Mouse (Mus musculus) liver, embryonic 15.5 days (tissue): Measurements from ENCODE around the gene Nos2. TPM values are rescaled to one million over a fixed set of nuclear protein-coding genes. Genes with fewer than 3 reads are reported as not detected.
"Not testable (repeated sequence)": the region's sequence is repeated elsewhere in the genome, so short reads cannot be mapped to it uniquely, and the experiment has no call there.

ENCODE experiments used
- ATAC-seq: fragments of 200-750 bp; cut with Nextera tagmentation; 2 replicates; pipeline ENCODE4 v1.8.0; 2017; ENCODE audit warnings: moderate number of reproducible peaks, mild to moderate bottlenecking, moderate library complexity; ENCODE audit not compliant: insufficient read depth
- H3K27ac ChIP-seq: fragments of 300-500 bp; sonication (generic); replicated peaks from 2 replicates; pipeline ENCODE4 v1.5.1; 2015; ENCODE audit warnings: mild to moderate bottlenecking, inconsistent platforms
- H3K27me3 ChIP-seq: fragments of 300-500 bp; sonication (generic); 2 replicates; pipeline ENCODE4 v1.6.1; 2015; ENCODE audit warnings: mild to moderate bottlenecking, inconsistent platforms
- H3K36me3 ChIP-seq: fragments of 300-500 bp; sonication (generic); replicated peaks from 2 replicates; pipeline ENCODE4 v1.6.1; 2015; ENCODE audit warnings: moderate library complexity, mild to moderate bottlenecking, inconsistent platforms
- H3K4me1 ChIP-seq: fragments of 300-500 bp; sonication (generic); replicated peaks from 2 replicates; pipeline ENCODE4 v1.6.1; 2015; ENCODE audit warnings: inconsistent platforms
- H3K4me2 ChIP-seq: fragments of 300-500 bp; sonication (generic); 2 replicates; pipeline ENCODE4 v1.6.1; 2015; ENCODE audit warnings: moderate library complexity, mild to moderate bottlenecking, inconsistent platforms
- H3K4me3 ChIP-seq: fragments of 300-500 bp; sonication (generic); replicated peaks from 2 replicates; pipeline ENCODE4 v1.5.1; 2015; ENCODE audit warnings: mild to moderate bottlenecking, inconsistent platforms
- H3K9ac ChIP-seq: fragments of 300-500 bp; sonication (generic); 2 replicates; pipeline ENCODE4 v1.6.1; 2015; ENCODE audit warnings: moderate library complexity, mild to moderate bottlenecking, inconsistent platforms
- H3K9me3 ChIP-seq: fragments of 300-500 bp; sonication (generic); replicated peaks from 2 replicates; pipeline ENCODE4 v1.6.1; 2016; ENCODE audit warnings: inconsistent platforms
- WGBS: fragments of 180-500 bp; shearing (Covaris S2); methylation state at CpG from one replicate; pipeline ENCODE4 v1.1.7; 2015; ENCODE audit warnings: mixed read lengths; ENCODE audit not compliant: insufficient replicate concordance; 5-methylcytosine and 5-hydroxymethylcytosine counted together
- polyA plus RNA-seq: library from polyadenylated mRNA; unstranded; fragments of >200 nt; fragmentation: Nextera tagmentation; extraction: Ambion mirVana; gene quantifications from 2 replicates; pipeline ENCODE4 v1.2.1, GENCODE M21; 2015

The Nos2 gene
- polyA plus RNA-seq, 1 experiment from 2014 or later: 0.03 TPM

DNA sequence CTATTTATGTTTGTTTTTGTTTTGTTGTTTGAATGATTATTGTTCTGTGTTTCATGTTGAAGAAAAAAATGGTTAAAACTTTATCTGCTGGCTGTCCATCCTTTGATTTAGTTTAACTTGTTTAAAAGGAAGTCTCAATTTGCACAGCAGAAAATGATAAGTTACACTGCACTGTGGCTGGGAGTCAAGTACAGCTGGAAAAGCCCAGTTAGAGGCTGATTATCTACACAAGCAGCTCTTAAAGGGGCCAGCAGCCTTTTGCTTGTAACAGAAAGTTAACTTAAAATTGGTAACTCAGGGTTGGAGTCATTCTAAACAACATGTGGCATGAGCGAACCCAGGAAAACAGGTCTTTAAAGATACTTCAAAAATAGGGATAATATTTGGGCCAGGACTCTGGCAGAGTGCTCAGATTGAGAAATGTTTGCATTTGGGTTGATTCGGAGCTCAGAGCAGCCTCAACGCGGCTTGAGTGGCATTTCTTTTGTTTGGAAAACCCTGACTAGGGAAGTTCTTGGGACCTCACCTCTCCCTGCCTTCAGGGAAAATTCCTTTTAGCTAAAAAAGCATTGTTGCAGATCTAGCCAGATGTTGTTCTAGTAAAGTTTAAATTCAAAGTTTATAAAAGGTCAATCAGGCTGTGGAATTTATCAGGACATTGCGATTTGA is 70.4 kb downstream of the Nos2 start:
- not testable (repeated sequence) for H3K9ac ChIP-seq, H3K4me3 ChIP-seq
- WGBS: 69% methylated on average over 5 of the region's 5 CpGs

GRCm38 (mm10) chr11:78999118-78999517 is 78.5 kb downstream of the Nos2 start:
- no peaks in the 10 kb centered on the region for H3K9me3 ChIP-seq
- H3K27me3 ChIP-seq: no peaks in the 10 kb centered on the region
- no peak overlapping the region for H3K4me2 ChIP-seq
- no peak overlapping the region for H3K9ac ChIP-seq
- WGBS: 42% methylated on average over 6 of the region's 6 CpGs
- H3K36me3 ChIP-seq: no peaks in the 10 kb centered on the region
- H3K4me1 ChIP-seq: peaks cover 23% of the 10 kb centered on the region
- ATAC-seq: no peak
- no peak overlapping the region for H3K27ac ChIP-seq
- no peak overlapping the region for H3K4me3 ChIP-seq

More for the DNA sequence above, 70.4 kb downstream of the Nos2 start:
- H3K36me3 ChIP-seq, H3K4me1 ChIP-seq, H3K27ac ChIP-seq, H3K9me3 ChIP-seq, ATAC-seq, H3K27me3 ChIP-seq, H3K4me2 ChIP-seq: not testable (repeated sequence)

GRCm38 (mm10) chr11:79001871-79002270 is 81.3 kb downstream of the Nos2 start:
- WGBS: 60% methylated on average over 4 of the region's 4 CpGs
- H3K4me2 ChIP-seq: no peak overlapping the region
- H3K9me3 ChIP-seq: no peaks in the 10 kb centered on the region
- H3K9ac ChIP-seq: no peak overlapping the region
- H3K4me1 ChIP-seq: peaks cover 39% of the 10 kb centered on the region
- H3K27ac ChIP-seq: no peak overlapping the region
- no peak overlapping the region for H3K4me3 ChIP-seq
- H3K27me3 ChIP-seq: no peaks in the 10 kb centered on the region
- no peaks in the 10 kb centered on the region for H3K36me3 ChIP-seq
- no peak for ATAC-seq

DNA sequence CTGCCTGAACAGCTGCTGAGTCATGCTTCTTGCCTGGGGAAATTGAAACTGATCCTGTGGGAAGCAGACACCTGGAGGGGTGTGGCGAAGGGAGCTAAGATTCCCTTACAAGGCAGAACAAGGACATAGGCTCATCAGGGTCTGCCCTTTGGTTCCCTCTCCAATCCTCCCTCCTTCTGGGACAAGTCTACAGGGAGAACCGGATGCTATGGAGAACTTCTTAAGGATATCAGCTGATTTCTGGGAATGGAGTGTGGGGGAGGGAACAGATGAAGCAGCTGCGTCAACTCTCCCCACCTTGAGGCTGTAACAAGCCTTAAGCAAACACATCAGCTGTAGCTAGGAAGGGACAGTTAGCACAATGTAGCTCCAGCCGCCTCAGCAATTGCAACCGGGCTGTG is 82.0 kb downstream of the Nos2 start:
- H3K27ac ChIP-seq: peak overlapping the region; percentile 65
- peaks cover 39% of the 10 kb centered on the region for H3K4me1 ChIP-seq
- ATAC-seq: no peak
- H3K36me3 ChIP-seq: no peaks in the 10 kb centered on the region
- H3K27me3 ChIP-seq: no peaks in the 10 kb centered on the region
- H3K4me2 ChIP-seq: no peak overlapping the region
- WGBS: 26% methylated on average over 5 of the region's 5 CpGs
- no peaks in the 10 kb centered on the region for H3K9me3 ChIP-seq
- H3K9ac ChIP-seq: no peak overlapping the region
- no peak overlapping the region for H3K4me3 ChIP-seq

DNA sequence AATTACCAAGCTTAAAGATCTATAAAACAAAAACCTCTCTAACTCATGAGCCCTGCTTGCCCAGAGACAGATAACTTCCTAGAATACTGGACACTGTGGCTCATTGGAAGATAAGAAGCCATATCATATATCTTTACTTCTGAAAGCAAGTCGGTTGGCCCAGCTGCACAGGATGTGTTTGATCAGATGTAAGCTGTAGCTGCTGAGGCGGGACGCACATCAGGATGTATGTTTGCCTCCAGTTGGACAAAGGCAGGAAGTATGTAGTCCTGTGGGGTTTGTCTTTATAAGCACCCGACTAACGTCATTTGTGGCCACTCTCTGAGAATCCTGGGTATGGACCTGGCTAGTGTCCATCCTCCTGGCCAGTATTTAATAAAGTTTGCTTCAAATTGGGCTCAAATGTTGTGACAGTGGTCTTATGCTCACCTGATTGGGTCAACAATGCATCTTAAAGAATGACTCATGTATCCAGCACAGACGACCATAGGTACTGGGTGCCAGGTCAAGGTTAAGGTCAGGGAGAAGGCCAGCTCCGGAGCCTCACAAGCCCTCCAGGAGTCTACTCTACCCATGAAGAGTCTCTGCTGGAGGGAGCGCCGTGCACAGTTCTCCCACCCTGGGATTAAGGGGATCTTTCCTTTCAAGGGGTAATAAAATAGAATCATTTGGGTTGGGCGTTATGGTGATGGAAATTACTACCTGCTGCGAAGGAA is 82.6 kb downstream of the Nos2 start:
- no peak overlapping the region for H3K4me2 ChIP-seq
- no peak overlapping the region for H3K4me3 ChIP-seq
- H3K36me3 ChIP-seq: no peaks in the 10 kb centered on the region
- H3K4me1 ChIP-seq: peaks cover 44% of the 10 kb centered on the region
- no peak overlapping the region for H3K9ac ChIP-seq
- WGBS: 31% methylated on average over 11 of the region's 11 CpGs
- ATAC-seq: peak; percentile 70
- H3K9me3 ChIP-seq: no peaks in the 10 kb centered on the region
- peak overlapping the region; percentile 65 for H3K27ac ChIP-seq
- no peaks in the 10 kb centered on the region for H3K27me3 ChIP-seq

GRCm38 (mm10) chr11:79003769-79004638 is 83.4 kb downstream of the Nos2 start:
- H3K4me3 ChIP-seq: no peak overlapping the region
- H3K9ac ChIP-seq: no peak overlapping the region
- H3K4me1 ChIP-seq: peaks cover 50% of the 10 kb centered on the region
- no peak overlapping the region for H3K4me2 ChIP-seq
- 32% methylated on average over 10 of the region's 10 CpGs for WGBS
- H3K27ac ChIP-seq: peak overlapping the region; percentile 29; the same call in 1 of the 2 replicates
- ATAC-seq: no peak
- no peaks in the 10 kb centered on the region for H3K27me3 ChIP-seq
- H3K9me3 ChIP-seq: no peaks in the 10 kb centered on the region
- H3K36me3 ChIP-seq: no peaks in the 10 kb centered on the region

- 0 out of 2 replicates have a peak overlapping the region, but pooled peaks have one; percentile 6 for H3K27ac ChIP-seq
- no peak overlapping the region for H3K4me2 ChIP-seq
- WGBS: 40% methylated on average over 14 of the region's 14 CpGs
- H3K9me3 ChIP-seq: no peaks in the 10 kb centered on the region
- H3K27me3 ChIP-seq: no peaks in the 10 kb centered on the region
- no peaks in the 10 kb centered on the region for H3K36me3 ChIP-seq
- no peak overlapping the region for H3K9ac ChIP-seq
- peaks cover 50% of the 10 kb centered on the region for H3K4me1 ChIP-seq
- ATAC-seq: peak; percentile 62
- H3K4me3 ChIP-seq: no peak overlapping the region
Measured at GRCm38 (mm10) chr11:79005578-79006394, 85.2 kb downstream of the Nos2 start.

GRCm38 (mm10) chr11:79006417-79006816 is 85.8 kb downstream of the Nos2 start:
- H3K27ac ChIP-seq: no peak overlapping the region
- no peak overlapping the region for H3K4me3 ChIP-seq
- peaks cover 50% of the 10 kb centered on the region for H3K4me1 ChIP-seq
- no peak overlapping the region for H3K9ac ChIP-seq
- H3K36me3 ChIP-seq: no peaks in the 10 kb centered on the region
- 56% methylated on average over 5 of the region's 5 CpGs for WGBS
- H3K4me2 ChIP-seq: no peak overlapping the region
- no peaks in the 10 kb centered on the region for H3K9me3 ChIP-seq
- ATAC-seq: no peak
- H3K27me3 ChIP-seq: no peaks in the 10 kb centered on the region

DNA sequence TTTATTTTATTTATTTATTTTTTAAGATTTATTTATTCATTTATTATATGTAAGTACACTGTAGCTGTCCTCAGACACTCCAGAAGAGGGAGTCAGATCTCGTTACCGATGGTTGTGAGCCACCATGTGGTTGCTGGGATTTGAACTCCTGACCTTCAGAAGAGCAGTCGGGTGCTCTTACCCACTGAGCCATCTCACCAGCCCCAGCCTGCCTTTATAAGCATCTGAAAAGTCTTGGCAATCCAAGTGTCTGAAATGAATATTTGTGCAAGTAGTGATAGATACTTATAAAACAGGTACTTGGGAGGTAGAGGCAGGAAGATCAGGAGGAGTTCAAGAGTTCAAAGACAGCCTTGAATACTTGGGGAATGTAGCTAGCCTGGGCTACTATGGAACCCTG is 86.8 kb downstream of the Nos2 start:
- not testable (repeated sequence) for H3K27me3 ChIP-seq, H3K4me3 ChIP-seq, H3K36me3 ChIP-seq, H3K4me2 ChIP-seq, ATAC-seq, H3K27ac ChIP-seq, H3K9me3 ChIP-seq, H3K9ac ChIP-seq
- peaks cover 45% of the 10 kb centered on the region for H3K4me1 ChIP-seq
- 72% methylated on average over 3 of the region's 3 CpGs for WGBS

- Histone ChIP-seq H3K4me3 (no peak overlapping the region), H3K9me3 (no peaks in the 10 kb centered on the region), H3K4me1 (peaks cover 36% of the 10 kb centered on the region), H3K4me2 (no peak overlapping the region), H3K36me3 (no peaks in the 10 kb centered on the region), H3K9ac (no peak overlapping the region), H3K27me3 (no peaks in the 10 kb centered on the region), H3K27ac (no peak overlapping the region)
- no peak for ATAC-seq
- 51% methylated on average over 6 of the region's 6 CpGs for WGBS
Measured at GRCm38 (mm10) chr11:79008007-79008775, 87.6 kb downstream of the Nos2 start.
